Mouse (Mus musculus): ENCODE measurements around the gene Vmn1r213.

- TF ChIP-seq EP300 (IDR thresholded peaks at IDR 0.05; ENCODE audit: low read depth) (no peak), CTCF (IDR thresholded peaks at IDR 0.05; ENCODE audit: low read depth) (no peak)
Observed at GRCm38 (mm10) chr13:23057778-23058177, 50.3 kb downstream of the Vmn1r213 start.

All from liver, postnatal 0 days (tissue).